Mouse (Mus musculus): ENCODE measurements around the gene Slc2a5. TPM values are rescaled to one million over a fixed set of nuclear protein-coding genes. Genes with fewer than 3 reads are reported as not detected.

Gene Slc2a5
- total and polyA plus RNA-seq, 3 experiments: 0.16 TPM; not detected in 2

DNA sequence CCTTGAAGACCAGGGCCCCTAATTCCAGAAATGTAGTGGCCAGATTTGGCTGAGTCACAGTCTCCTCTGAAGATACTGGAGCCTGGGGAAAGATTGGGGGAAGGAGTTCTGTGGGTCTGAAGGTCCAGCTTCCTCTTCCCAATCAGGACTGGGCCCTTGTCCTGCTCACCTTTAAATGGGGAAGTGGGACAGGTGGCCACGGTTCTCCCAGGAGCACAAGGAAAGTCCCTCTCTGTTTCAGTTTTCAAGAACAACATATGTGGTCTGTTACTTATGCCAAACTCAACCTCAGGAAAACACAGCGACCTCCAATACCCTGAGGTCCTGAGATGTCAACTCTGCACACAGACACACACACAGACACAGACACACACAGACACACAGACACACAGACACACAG is 40.4 kb upstream of the Slc2a5 start:
- Histone ChIP-seq H3K9me3 (replicated peaks) (no peaks in the 10 kb centered on the region), H3K36me3 (replicated peaks) (no peaks in the 10 kb centered on the region), H3K4me3 (ENCODE audit: low read depth, low read length) (no peak overlapping the region), H3K4me1 (ENCODE audit: insufficient read depth, low read depth, low read length) (peaks cover 4% of the 10 kb centered on the region; the same call in 1 of the 2 replicates), H3K27me3 (ENCODE audit: insufficient read depth, low read length) (peaks cover 22% of the 10 kb centered on the region)
- no peak for TF ChIP-seq TAL1 (conservative IDR thresholded peaks at IDR 0.05; ENCODE audit: low read depth, low read length)
- TF ChIP-seq GATA1 (IDR thresholded peaks at IDR 0.05; ENCODE audit: borderline replicate concordance, low read length): no peak
- TF ChIP-seq GATA2 (IDR thresholded peaks at IDR 0.05; ENCODE audit: borderline replicate concordance, low read depth, low read length): no peak
- TF ChIP-seq POLR2AphosphoS5 (IDR thresholded peaks at IDR 0.05; ENCODE audit: insufficient replicate concordance, low read depth, low read length): no peak
- TF ChIP-seq CTCF (IDR thresholded peaks at IDR 0.05; ENCODE audit: low read depth, low read length): no peak
- ATAC-seq (ENCODE audit: extremely low read depth, insufficient number of reproducible peaks, low FRiP score, poor library complexity, severe bottlenecking): no peak
- DNase-seq (ENCODE audit: low spot score): no peak

DNA sequence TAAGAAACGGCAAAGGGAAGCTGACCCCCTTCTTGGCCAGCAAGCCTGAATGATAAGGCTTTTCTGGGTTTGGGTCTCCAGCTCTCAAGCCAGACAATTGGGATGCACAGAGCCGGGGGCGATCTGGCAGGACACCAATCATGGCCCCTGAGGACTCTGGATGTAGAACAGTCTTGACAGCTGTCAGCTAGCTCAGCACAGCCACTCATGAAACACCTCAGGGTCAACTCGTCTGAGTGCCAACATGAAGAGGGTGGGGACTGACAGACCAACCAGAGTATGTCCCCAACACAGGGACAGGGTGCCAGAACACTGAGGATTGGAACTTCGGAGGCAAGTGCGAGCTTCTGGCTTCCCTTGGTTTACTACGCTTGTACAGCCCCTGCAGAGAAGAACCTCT is 39.8 kb upstream of the Slc2a5 start:
- Histone ChIP-seq H3K4me1 (ENCODE audit: insufficient read depth, low read depth, low read length) (peaks cover 4% of the 10 kb centered on the region; the same call in 1 of the 2 replicates), H3K27me3 (ENCODE audit: insufficient read depth, low read length) (peaks cover 22% of the 10 kb centered on the region), H3K9me3 (replicated peaks) (no peaks in the 10 kb centered on the region), H3K36me3 (replicated peaks) (no peaks in the 10 kb centered on the region), H3K4me3 (ENCODE audit: low read depth, low read length) (no peak overlapping the region)
- TF ChIP-seq CTCF (IDR thresholded peaks at IDR 0.05; ENCODE audit: low read depth, low read length): no peak
- no peak for TF ChIP-seq GATA2 (IDR thresholded peaks at IDR 0.05; ENCODE audit: borderline replicate concordance, low read depth, low read length)
- no peak for TF ChIP-seq POLR2AphosphoS5 (IDR thresholded peaks at IDR 0.05; ENCODE audit: insufficient replicate concordance, low read depth, low read length)
- no peak for TF ChIP-seq GATA1 (IDR thresholded peaks at IDR 0.05; ENCODE audit: borderline replicate concordance, low read length)
- no peak for DNase-seq (ENCODE audit: low spot score)
- ATAC-seq (ENCODE audit: extremely low read depth, insufficient number of reproducible peaks, low FRiP score, poor library complexity, severe bottlenecking): no peak

DNA sequence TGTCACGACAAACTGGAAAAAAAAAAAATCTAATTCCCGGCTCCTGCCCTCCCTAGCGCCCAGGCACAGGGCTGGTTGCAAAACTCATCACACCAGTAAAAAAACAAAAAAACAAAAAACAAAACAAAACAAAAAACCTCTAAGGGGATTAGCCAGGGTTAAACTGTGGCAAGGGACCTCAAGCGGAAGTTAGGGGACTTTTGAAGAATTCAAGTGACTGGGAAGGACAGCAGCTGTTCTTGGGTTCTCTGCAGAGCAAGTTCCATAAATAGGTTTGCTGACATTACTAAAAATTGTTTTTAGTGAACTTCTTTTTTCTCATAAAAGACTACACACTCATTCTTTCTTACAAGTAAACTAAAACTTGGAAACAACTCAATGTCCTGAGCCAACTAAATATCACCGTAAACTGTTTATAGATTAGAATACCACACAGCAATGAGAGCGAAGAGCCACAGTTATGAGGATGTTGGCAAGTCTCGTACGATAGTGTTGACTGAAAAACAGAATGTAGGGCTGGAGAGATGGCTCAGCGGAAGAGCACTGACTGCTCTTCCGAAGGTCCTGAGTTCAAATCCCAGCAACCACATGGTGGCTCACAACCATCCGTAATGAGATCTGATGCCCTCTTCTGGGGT is 38.6 kb upstream of the Slc2a5 start:
- Histone ChIP-seq H3K4me1 (ENCODE audit: insufficient read depth, low read depth, low read length) (peaks cover 4% of the 10 kb centered on the region; the same call in 1 of the 2 replicates), H3K4me3 (ENCODE audit: low read depth, low read length) (no peak overlapping the region), H3K9me3 (replicated peaks) (peaks cover 2% of the 10 kb centered on the region), H3K36me3 (replicated peaks) (no peaks in the 10 kb centered on the region), H3K27me3 (ENCODE audit: insufficient read depth, low read length) (peaks cover 26% of the 10 kb centered on the region)
- no peak for TF ChIP-seq TAL1 (conservative IDR thresholded peaks at IDR 0.05; ENCODE audit: low read depth, low read length)
- no peak for TF ChIP-seq GATA2 (IDR thresholded peaks at IDR 0.05; ENCODE audit: borderline replicate concordance, low read depth, low read length)
- no peak for TF ChIP-seq GATA1 (IDR thresholded peaks at IDR 0.05; ENCODE audit: borderline replicate concordance, low read length)
- TF ChIP-seq CTCF (IDR thresholded peaks at IDR 0.05; ENCODE audit: low read depth, low read length): no peak
- no peak for TF ChIP-seq POLR2AphosphoS5 (IDR thresholded peaks at IDR 0.05; ENCODE audit: insufficient replicate concordance, low read depth, low read length)
- no peak for ATAC-seq (ENCODE audit: extremely low read depth, insufficient number of reproducible peaks, low FRiP score, poor library complexity, severe bottlenecking)
- no peak for DNase-seq (ENCODE audit: low spot score)

DNA sequence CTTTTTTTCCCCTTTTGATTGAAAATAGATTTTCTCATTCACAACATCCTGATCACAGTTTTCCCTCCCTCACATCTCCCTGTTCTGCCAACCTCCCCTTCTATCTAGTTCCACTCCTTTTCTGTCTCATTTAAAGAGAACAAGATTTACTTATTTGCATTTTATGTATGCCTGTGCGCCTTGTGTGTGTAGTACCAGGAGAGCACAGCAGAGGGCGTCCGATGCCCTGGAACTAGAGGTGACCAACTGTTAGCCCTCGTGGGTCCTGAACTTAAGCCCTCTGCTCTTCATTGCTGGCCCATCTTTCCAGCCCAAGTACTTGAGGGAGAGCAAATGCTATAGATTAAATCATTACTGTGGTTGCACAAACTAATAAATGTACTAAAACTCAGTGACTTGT is 33.7 kb upstream of the Slc2a5 start:
- Histone ChIP-seq H3K9me3 (replicated peaks) (peaks cover 2% of the 10 kb centered on the region), H3K36me3 (replicated peaks) (no peaks in the 10 kb centered on the region), H3K27me3 (ENCODE audit: insufficient read depth, low read length) (peaks cover 33% of the 10 kb centered on the region), H3K4me1 (ENCODE audit: insufficient read depth, low read depth, low read length) (peaks cover 13% of the 10 kb centered on the region), H3K4me3 (ENCODE audit: low read depth, low read length) (no peak overlapping the region)
- ATAC-seq (ENCODE audit: extremely low read depth, insufficient number of reproducible peaks, low FRiP score, poor library complexity, severe bottlenecking): no peak
- no peak for TF ChIP-seq TAL1 (conservative IDR thresholded peaks at IDR 0.05; ENCODE audit: low read depth, low read length)
- no peak for TF ChIP-seq GATA2 (IDR thresholded peaks at IDR 0.05; ENCODE audit: borderline replicate concordance, low read depth, low read length)
- TF ChIP-seq GATA1 (IDR thresholded peaks at IDR 0.05; ENCODE audit: borderline replicate concordance, low read length): no peak
- no peak for TF ChIP-seq POLR2AphosphoS5 (IDR thresholded peaks at IDR 0.05; ENCODE audit: insufficient replicate concordance, low read depth, low read length)
- no peak for TF ChIP-seq CTCF (IDR thresholded peaks at IDR 0.05; ENCODE audit: low read depth, low read length)
- DNase-seq (ENCODE audit: low spot score): no peak

DNA sequence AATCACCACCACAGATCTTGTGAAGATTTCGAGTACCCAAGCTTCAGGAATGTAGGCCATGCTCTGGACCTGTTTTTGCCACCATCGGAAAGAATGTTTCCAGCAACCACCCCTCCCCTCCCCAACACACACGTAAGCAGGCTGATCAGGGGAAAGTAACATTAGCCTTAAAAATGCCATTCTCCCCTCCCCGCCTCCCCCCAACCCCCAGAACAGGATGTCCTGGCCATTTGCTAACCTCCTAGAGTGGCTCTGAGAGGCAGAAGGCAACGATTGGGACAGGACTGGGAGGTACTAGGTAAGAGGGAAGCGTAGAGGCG is 32.3 kb upstream of the Slc2a5 start:
- Histone ChIP-seq H3K4me3 (ENCODE audit: low read depth, low read length) (peak overlapping the region; percentile 70; the same call in 1 of the 2 replicates), H3K9me3 (replicated peaks) (peaks cover 2% of the 10 kb centered on the region), H3K27me3 (ENCODE audit: insufficient read depth, low read length) (peaks cover 33% of the 10 kb centered on the region), H3K36me3 (replicated peaks) (no peaks in the 10 kb centered on the region), H3K4me1 (ENCODE audit: insufficient read depth, low read depth, low read length) (peaks cover 13% of the 10 kb centered on the region)
- no peak for TF ChIP-seq POLR2AphosphoS5 (IDR thresholded peaks at IDR 0.05; ENCODE audit: insufficient replicate concordance, low read depth, low read length)
- ATAC-seq (ENCODE audit: extremely low read depth, insufficient number of reproducible peaks, low FRiP score, poor library complexity, severe bottlenecking) (no peak), DNase-seq (ENCODE audit: low spot score) (no peak)

DNA sequence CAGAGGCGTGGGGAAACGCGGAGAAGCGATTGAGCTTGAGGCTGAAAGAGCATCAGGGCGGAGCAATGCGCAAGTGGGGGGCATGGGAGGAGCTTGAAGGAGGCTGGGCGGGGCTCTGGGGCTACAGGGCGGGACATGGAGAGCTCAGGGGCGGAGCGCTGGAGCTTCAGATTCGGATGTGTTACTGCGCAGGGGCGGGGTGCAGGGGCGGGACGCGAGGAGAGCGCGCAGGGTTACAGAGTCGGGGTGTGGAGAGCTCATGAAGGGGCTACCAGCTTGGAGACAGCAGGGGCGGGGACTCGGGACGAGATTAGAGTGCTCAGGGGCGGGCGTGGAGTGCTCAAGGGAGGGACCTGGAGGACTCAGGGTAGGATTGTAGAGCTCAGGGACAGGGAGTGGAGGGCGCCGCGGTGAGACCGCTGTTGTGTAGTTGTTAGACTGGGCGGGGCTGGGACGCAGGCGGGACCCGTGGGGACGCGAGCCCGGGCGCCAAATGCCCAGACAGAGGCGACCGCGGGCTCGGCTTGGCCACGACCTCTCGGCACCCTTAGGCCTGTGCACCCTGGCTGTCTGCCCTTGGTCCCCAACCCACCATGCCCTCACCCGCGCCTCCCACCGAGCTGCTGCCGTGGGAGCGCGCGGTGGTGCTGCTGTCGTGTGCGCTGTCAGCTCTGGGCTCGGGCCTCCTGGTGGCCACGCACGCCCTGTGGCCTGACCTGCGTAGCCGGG is 31.8 kb upstream of the Slc2a5 start, which contains the start of gene Gpr157:
Gene Gpr157 (plus strand): TSS at position 205 of the 729 bp plus-strand sequence.
- peak within 1 kb of the TSS; percentile 70 for H3K4me3 ChIP-seq (ENCODE audit: low read depth, low read length)
- TF ChIP-seq CTCF (IDR thresholded peaks at IDR 0.05; ENCODE audit: low read depth, low read length): no peak
- no peak for TF ChIP-seq TAL1 (conservative IDR thresholded peaks at IDR 0.05; ENCODE audit: low read depth, low read length)
- TF ChIP-seq GATA1 (IDR thresholded peaks at IDR 0.05; ENCODE audit: borderline replicate concordance, low read length): no peak
- no peak for TF ChIP-seq POLR2AphosphoS5 (IDR thresholded peaks at IDR 0.05; ENCODE audit: insufficient replicate concordance, low read depth, low read length)
- no peak for TF ChIP-seq GATA2 (IDR thresholded peaks at IDR 0.05; ENCODE audit: borderline replicate concordance, low read depth, low read length)
- H3K27me3 ChIP-seq (ENCODE audit: insufficient read depth, low read length): peaks cover 31% of the 10 kb centered on the region

More for the DNA sequence above, 31.8 kb upstream of the Slc2a5 start, which contains the start of gene Gpr157:
- DNase-seq (ENCODE audit: low spot score) (peak; percentile 65), ATAC-seq (ENCODE audit: extremely low read depth, insufficient number of reproducible peaks, low FRiP score, poor library complexity, severe bottlenecking) (peak; percentile 89)
- H3K9me3 ChIP-seq (replicated peaks): peaks cover 2% of the 10 kb centered on the region
- H3K4me1 ChIP-seq (ENCODE audit: insufficient read depth, low read depth, low read length): peaks cover 13% of the 10 kb centered on the region
- no peaks in the 10 kb centered on the region for H3K36me3 ChIP-seq (replicated peaks)

Data from G1E (cell line).